Mouse (Mus musculus) thymus, adult 2 months (tissue): Measurements from ENCODE around the gene Gm36210.

ENCODE experiments used
- CTCF ChIP-seq: fragments of 200-500 bp; IDR thresholded peaks from 2 replicates; pipeline ENCODE4 v1.5.1; 2012; ENCODE audit warnings: mild to moderate bottlenecking, control low read depth, low read length, moderate library complexity, borderline replicate concordance; ENCODE audit not compliant: control insufficient read depth, poor library complexity, insufficient read depth; ENCODE audit errors: extremely low read depth
- POLR2A ChIP-seq: fragments of 200-500 bp; IDR thresholded peaks from 2 replicates; pipeline ENCODE4 v1.6.1; 2012; ENCODE audit warnings: mild to moderate bottlenecking, low read length, control low read depth, moderate library complexity; ENCODE audit not compliant: control insufficient read depth, poor library complexity, insufficient read depth; ENCODE audit errors: extremely low read depth

DNA sequence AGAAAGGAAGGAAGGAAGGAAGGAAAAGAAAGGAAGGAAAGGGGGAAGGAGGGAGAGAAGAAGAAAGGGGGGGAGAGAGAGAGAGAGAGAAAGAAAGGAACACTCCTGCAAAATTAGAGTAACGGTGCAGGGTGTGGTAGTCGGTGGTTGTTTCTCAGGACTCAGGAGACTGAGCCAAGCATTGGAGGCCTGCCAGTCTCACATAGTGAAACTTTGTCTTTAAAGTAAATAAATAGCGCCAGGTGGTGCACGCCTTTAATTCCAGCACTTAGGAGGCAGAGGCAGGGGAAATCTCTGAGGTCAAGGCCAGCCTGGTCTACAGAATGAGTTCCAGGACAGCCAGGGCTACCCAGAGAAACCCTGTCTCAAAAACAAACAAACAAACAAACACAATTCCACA, 19.6 kb downstream of the Gm36210 start:
- TF ChIP-seq CTCF (no peak), POLR2A (no peak)
